Mouse (Mus musculus) neutrophil, adult 5-6 weeks (primary cell): ENCODE measurements around the gene 1700001C02Rik. TPM values are rescaled to one million over a fixed set of nuclear protein-coding genes. Genes with fewer than 3 reads are reported as not detected.

Experiments used
- ATAC-seq: fragments of 151-379, 151-347 bp; 2 replicates; pipeline ENCODE4 v1.8.0; 2017; ENCODE audit warnings: mild to moderate bottlenecking, moderate TSS enrichment; ENCODE audit not compliant: insufficient number of reproducible peaks, poor library complexity, low FRiP score, severe bottlenecking; ENCODE audit errors: extremely low read depth
- total RNA-seq: library from RNA; stranded (forward); fragments of 200-1000 nt; gene quantifications from 2 replicates; pipeline ENCODE4 v1.2.3, GENCODE M21; 2017

1700001C02Rik gene
- total RNA-seq, result not detected in 2 replicates

DNA sequence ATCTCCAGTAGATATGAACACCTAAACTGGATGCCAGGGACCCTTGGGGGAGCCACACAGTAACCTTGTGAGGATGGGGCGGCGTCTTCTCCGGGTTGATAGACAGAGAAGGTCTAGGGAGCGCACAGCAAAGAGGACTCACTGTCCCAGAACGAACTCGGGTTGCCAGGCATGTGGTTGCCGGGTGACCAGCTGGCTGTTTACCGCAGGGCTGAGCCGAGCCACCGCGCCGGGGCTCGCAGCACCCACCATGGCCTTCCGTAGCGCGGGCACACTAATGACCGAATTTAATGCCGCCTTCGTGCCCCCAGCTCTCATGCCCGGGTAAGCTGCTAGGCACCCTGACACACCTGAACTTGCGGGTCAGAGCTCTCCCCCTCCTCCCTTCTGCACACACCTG, at the start of gene 1700001C02Rik:
1700001C02Rik (plus strand) TSS at position 187 of the 400 bp plus-strand sequence.
- no peak for ATAC-seq

DNA sequence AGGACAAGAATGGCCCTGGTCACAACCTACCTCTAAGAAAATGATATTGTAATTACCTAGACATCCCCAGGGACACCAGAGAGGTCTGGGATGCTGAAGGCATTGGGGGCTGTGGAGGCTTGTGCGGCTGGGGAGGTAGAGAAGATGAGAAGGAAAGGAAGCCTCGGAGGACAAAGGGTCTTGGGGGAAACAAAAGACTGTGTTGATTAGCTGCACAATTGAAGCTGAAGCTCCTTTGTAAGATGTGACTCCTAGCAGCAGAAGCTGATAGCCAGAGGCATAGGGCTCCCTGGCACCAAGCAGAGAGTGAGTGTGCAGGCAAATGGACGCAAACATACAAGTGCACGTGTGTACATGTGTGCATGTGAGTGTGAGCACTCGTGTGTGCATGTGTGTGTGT, 49.2 kb upstream of the 1700001C02Rik start:
- ATAC-seq, result no peak

DNA sequence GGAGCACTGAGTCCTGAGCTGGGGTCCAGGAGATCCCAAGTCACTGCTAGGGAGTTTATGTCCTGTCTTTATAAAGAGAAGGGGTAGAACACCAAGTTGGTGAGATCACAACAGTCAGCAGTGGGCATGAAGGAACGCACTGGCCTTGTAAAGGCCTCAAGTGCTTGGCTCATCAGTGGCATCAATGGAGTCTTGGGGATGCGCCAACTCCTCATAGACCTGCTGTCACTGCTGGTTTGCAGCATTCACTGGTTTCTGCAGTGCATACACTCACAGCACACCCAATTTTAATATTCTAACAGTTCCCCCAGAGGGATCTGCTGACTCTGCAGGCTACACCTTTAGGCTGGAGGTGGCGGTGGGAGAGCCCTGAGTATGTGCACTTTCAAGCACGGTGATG, 42.7 kb upstream of the 1700001C02Rik start:
- ATAC-seq, result no peak

DNA sequence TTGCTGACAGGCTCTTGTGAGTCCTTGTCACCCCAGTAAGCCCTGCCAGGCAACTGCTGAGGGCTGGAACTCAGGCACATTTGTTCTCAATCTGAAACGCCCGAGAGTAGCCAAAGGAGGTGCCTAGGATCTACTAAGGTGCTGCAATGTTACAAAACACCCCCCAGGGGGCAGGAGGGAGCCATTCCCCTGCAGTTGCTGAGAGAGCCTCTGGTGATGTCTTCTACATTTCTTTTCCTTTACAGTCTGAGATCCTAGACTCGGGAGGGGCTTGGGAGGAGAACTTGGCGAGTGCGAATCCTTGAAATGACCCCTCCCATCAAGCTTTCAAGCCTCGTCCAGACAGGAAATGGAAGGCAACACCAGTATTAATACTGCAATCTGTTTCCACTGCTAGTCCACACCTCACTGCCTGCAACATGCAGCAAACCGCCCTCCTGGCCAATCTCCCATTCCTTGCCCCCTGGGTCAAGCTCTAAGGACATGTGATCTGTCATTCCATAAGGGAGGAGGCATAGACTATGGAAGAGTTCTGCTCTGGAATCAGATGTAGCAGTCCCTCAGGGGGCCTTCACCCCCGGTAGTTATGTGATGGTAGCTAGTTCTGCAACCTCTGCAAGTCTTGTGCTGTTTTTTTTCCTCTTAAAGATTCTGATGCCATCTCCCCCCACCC, 42.1 kb upstream of the 1700001C02Rik start:
- no peak for ATAC-seq

DNA sequence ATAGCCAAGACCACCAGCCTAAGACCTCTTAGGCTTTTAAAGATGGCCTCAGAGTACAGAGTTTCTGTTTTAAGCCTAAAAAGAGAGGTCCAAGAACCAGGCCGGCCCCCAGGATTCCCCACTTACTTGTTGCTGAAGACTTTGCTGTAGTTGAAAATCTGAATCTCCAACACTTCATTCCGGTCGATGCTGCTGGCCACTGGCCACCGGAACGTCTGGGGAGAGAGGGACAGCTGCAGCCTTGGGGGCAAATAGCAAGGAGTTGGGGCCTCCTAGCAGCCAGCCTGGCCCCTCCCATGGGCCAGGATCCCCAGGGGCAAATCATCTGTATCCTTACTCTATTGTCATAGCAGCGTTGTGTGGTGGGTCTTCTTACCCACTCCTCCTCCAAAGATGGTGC, 38.4 kb upstream of the 1700001C02Rik start:
- ATAC-seq, result no peak

DNA sequence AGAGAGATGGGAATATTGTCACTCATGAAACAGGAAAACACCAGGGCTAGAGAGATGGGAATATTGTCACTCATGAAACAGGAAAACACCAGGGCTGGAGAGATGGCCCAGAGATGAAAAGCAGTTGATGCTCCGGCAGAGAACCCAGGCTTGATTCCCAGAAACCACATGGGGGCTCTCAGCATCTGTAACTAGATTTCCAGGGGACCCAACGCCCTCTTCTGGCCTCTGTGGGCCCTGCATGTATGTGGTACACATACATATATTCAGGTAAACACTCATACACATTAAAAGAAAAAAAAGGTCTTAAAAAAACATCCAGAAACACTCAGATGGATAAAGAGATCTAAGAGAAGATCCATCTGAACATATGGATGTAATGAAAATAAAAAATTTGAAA, 26.9 kb upstream of the 1700001C02Rik start:
- no peak for ATAC-seq

DNA sequence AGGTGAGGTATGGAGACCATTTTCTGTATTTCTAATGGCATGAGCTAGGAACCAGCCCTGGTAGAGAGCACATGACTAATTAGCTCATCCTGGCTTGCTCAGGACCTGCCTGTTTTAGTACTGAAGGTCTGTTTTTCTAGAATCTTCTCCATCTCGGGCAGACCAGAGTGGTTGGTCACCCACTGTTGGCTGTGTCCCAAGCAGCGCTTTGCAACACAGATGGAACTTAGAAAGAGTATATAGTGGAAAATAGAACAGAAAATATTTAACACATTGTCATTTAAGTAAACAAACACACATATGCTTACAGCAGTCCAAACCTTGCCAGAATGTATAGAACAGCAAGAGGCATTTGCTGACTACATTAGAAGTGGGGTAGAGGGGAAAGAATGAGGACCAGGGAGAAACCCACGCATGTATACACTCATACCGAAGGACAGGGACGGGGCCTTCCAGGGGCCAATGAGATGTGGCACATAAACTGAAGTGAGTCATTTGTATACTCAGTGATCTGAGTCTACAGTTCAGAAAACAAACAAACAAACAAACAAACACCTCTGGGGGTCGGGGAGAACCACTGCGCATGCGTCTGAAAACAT, 25.4 kb upstream of the 1700001C02Rik start:
- ATAC-seq, result no peak

DNA sequence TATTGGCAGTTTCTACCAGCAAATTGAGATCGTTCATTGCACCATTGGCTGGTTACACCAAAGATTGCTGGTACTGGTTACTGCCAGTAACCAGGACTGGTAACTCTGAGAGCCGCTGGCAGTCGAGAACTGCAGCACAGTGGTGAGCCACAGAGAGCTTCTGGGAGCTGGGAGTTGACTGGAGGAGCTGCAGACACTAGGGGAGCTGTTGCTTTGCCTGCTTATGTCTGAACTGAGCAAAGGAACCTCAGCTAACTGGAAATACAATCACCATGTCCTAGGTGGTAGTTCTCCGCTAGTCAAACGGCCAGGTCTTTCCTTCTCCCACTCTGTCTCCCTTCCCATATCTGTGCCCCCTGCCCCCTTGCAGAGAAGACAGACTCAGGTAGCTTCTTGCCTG, 23.7 kb upstream of the 1700001C02Rik start:
- ATAC-seq, result no peak

DNA sequence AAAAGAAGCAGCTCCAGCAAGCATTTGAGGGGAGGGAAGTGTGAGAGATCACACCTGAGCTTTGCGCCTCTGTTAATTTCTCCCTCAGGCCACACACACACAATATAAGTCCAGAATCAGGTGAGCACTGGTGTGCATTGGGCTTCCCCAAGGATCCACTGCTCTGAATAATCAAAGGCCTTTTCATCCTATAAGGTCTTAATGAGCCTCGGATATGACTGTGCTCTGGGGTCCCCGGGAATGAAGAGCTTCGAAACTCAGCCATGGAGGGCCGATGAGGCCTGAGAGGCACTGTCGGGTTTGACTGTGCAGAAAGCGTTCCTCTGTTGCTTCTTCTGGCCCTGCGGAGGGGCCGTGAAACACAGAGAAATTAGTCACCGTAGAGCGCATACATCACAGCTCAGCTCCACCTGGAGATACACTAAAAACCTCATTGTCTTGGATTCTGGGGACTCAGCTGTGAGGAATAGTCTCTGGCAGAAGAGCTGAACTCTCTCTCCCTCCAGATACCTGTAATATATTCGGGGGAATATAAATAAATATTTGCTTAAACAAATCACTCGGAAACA, 21.4 kb upstream of the 1700001C02Rik start:
- ATAC-seq, result no peak

DNA sequence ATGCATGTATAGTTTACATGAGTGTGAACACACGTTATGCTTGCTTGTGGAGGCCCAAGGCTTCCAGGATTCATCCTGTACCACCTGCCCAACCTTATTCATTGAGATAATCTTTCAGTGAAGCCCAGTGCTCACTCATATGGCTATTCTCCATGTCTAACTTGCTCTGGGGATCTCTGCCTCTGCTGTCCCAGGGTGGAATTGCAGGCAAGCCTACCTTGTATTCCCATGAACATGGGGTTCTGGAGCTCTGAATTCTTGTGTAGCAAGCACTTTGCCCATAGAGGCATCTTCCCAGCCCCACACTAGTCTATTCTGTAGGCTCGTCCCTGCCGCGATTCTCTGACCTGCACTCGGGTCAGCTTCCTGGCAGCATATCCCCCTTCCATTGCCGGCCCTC, 9.8 kb upstream of the 1700001C02Rik start:
- ATAC-seq, result no peak

DNA sequence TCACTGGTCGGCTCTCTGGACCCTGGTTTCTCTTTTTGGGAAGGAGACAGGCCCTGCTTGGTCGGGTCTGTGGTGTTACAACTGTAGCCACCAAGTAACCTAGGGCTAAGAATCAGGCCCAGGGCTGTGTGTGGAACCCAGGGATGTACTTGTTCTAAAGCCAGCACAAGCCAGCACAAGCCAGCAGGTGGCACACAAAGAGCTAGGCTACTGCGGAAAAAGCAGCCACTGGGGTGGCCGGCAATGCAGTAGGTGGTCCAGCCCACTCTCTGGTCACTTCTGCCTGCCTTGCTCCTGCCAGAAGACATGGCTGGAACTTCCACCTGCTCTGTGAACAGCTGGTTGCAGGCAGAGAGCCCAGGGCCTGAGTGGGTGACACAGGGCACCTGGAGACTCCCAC, 5.7 kb upstream of the 1700001C02Rik start:
- ATAC-seq, result no peak

DNA sequence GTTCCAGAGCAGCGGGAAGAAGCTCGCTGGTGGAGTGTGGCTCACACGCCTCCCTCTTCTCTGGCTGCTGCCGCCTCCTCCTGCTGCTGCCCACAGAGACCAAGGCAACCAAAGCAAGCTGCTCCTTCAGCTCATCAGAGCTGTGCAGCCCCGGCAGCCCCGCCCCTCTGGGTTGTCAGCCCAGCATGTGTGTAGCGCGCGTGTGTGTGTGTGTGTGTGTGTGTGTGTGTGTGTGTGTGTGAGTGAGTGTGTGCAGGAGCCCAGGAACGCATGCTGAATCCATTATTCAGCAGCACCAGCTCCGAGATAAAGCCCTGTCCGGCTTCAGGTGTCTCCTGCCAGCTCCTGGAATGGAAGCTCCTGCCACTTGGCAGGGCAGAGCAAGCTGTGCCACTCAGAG, 4.0 kb upstream of the 1700001C02Rik start, which contains the start of gene Otof:
Otof (minus strand) TSS at position 112 of the 400 bp plus-strand sequence.
- ATAC-seq, result no peak

DNA sequence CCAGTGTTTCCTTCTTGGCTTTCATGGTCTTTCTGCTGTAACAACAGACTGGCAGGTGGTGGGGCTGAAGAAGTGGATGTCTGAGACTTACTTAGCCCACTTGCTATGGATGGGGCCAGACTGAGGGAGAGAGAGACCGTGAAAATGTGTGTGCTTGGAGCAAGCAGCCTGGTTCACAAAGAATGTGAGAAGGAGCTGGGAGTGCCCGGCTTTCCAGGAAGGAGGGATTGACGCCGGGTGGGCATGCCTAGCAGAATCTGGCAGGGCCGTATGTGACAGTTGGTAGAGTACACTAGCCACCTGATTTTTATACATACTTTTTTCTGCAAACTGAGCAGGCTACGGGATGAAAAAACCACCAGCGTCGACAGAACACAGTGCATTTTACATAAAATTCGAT, 468 bp downstream of the 1700001C02Rik start:
- ATAC-seq, result no peak

DNA sequence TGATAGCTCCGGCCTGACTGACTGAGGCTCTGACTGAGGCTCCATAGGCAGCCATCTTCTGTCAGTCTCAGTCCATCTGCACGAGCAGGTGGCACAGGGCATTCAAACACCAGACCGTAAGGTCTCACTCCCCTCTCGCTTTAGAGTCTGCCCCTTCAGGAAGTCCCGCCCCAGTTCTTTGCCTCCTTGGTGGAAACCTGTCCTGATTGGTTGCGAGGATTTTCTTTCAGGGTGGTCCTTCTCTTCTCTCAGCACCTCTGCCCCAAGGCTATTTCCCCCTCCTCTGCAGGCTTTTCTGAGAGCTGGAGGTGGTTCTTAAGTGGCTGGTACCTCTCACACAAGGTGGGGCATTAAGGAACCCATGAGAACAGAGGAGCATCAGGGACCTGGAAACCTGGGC, 4.6 kb downstream of the 1700001C02Rik start:
- no peak for ATAC-seq

DNA sequence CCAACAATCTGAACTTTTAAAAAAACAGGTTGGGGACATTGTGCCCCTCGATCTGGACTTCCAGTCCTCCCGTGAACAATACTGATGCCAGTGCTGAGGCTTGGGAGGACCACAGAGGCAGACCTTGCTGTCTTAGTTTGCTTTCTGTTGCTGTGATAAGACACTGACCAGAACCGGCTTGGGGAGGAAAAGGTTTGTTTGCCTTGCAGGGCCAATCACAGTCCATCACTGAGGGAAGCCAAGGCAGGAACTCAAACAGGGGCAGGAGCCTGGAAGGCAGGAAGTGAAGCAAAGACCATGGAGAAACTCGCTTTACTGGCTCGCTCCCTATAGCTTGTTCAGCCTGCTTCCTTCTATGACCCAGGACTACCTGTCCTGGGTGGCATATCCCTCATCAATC, 6.3 kb downstream of the 1700001C02Rik start:
- ATAC-seq, result no peak

DNA sequence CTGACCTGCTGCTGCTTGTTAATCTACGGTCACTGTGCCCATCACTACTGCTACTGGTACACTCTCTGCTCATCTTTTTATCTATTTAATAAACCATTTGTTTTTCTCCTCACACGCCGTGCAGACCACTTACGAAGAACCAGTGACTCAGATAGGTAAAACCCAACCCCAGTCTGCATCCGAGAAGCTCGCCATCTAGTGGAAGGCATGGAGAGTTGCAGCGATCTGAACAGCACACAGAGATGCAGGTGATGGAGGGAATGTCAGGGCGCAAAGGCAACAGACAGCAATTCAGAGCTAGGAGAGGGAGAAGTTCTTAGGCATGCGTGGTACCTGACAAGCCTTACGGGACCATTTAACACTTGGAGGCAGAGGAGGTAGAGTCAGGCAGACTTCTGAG, 10.7 kb downstream of the 1700001C02Rik start:
- ATAC-seq, result no peak

DNA sequence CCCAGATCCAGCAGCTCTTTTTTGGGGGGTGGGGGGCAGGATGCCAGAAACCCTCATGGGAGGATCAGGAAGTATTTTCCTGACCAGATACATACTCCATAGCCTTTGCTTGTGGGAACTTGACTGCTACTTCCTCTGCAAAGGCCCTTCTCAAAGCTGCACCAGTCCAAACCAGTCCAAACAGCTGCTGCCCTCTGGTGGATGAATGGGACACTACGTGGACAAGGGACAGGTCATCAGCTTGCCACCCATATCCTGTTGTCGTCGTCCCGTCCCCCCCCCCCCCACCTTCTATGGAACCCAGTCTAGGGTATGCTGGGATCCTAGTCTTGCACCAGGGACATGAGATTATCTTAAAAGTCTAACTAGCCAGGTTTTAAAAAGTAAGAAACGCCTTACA, 16.5 kb downstream of the 1700001C02Rik start:
- no peak for ATAC-seq

DNA sequence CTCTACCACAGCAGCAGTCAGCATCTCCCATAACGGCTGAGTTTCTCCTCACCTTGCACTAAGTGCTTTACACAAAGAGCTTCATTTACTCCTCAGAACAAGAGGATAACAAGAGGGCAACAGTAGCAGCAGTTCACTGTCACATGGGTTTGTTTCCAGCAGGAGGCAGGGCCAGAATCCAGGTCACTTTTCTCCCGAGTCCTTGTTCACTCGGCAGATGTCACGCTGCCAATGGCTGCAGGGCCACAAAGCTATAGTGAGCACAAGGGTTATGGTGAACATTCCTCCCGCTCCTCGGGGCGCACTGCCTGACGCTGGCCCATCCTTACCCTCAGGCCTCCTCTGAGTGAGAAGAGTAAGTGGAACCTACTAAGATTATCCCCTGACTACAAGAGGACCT, 17.7 kb downstream of the 1700001C02Rik start:
- ATAC-seq, result no peak

DNA sequence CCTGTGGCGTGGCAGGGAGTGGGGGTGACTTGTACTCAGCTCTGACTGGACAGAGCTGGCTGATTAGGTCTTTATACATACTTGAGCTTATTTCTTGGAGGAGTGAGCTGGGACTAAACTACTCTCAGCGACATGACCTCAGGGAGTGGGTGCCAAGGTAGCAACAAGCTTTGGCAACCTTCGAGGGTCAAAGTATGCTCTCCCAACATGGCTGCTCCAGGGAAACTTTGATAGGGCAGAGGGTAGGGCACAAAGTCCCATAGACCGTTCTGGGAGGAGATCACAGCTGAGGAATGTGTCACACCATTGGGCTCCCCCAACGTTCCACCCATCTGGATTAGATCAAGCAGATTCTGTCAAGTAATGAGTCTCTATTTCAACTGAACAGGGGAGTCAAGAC, 18.7 kb downstream of the 1700001C02Rik start:
- ATAC-seq, result no peak

DNA sequence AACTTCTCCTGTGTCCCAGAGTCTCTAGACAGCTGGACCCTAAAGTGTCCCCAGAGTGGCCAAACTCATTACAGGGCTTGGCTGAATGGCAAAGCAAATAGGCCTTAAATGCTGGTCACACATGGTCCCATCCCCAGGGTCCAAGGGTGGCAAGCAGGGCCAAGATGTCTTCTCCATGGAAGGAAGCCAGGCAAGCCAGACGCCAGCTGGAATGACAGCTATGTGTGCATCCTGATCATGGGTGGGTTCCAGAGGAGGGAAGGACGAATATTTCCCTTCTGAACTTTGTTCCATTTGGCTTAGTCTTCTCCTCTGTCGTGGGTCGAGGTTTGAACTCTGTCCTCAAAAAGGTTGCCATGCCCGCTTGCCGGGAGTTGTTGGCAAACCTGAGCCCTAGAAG, 19.3 kb downstream of the 1700001C02Rik start:
- ATAC-seq, result no peak

DNA sequence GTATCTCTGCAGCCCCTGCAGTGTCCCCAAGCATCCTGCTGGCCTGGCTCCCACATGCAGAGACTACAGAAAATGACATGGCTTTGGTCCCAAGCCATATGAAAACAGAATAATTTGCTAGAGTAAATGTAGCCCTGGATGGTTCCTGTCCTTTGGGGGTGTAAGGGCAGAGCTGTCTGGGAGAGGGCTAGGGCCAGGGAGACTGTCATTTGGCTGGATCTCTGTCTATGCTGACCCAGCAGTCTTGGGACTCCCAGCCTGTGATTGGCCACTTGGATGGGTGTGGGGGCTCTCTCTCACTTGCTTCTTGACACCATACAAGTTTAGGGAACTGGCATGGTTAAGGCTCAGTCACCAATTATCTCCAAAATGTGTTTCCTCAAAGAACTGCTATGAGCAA, 24.4 kb downstream of the 1700001C02Rik start:
- no peak for ATAC-seq
